Mouse (Mus musculus): Measurements from ENCODE around the gene Slc35c2. TPM values are rescaled to one million over a fixed set of nuclear protein-coding genes. Genes with fewer than 3 reads are reported as not detected.

The Slc35c2 gene
- total RNA-seq, 2 experiments from 2014 or later: 18.5 to 19.8 TPM

DNA sequence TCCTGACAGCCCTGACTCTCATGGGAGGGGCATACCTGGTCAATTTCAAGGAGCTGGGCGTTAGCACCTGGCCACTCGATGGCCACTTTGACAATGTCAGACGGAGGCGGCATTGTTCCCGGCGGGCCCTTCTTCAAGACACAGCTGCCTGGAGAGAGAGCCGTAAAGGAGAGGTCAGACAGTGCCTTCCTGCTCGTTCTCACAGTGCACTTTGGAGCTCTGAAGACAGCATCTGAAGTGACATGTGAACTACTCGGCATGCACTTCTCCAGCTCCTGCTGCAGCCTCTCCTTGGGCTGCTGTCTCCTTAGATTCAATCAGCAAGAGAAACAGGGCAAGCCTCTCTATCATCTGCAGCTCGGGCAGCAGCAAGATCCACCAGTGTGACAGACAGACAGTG lies 28.5 kb upstream of the Slc35c2 start:
- intact Hi-C loops (cut with DNase I): no loop called here
- DNase-seq: no peak

DNA sequence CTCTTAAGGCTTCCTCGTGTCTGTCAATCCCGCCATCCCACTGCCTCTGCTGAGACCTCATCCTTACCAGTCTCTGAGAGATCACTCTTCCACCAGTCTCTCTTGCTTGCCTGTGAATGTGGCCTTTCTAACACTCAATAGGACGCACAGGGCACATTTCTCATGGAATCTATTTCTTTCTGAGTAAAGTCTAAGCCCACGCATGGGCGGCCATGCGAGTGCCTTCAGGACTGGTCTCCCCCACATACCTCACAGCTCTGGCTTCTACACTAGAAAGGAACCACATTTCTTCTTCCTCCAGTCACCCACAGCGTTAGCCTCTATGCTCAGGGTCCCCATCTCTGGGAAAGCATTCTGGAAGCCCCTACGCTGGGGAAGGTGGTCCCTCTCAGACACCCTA lies 26.5 kb upstream of the Slc35c2 start:
- intact Hi-C loops (cut with DNase I): no loop called here
- DNase-seq: no peak

DNA sequence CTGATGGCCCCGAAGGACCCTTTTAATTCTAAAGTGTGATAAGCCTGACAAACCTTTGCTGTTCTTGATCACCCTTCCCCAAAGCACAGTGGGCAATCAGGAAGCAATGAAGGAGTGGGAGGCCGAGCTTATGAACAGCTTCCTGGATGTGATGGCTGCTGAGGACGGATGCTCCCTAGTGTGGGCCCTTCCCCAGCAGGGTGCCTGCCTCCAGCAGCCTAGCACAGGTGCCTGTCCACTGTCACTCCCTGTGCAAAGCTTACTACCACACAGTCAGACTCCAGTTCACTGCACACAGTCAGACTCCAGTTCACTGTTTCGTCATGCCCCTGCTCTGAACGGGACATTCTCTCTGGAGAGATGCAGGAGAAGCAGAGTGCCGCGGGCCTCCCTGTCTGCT lies 24.7 kb upstream of the Slc35c2 start:
- intact Hi-C loops (cut with DNase I): no loop called here
- DNase-seq: no peak

DNA sequence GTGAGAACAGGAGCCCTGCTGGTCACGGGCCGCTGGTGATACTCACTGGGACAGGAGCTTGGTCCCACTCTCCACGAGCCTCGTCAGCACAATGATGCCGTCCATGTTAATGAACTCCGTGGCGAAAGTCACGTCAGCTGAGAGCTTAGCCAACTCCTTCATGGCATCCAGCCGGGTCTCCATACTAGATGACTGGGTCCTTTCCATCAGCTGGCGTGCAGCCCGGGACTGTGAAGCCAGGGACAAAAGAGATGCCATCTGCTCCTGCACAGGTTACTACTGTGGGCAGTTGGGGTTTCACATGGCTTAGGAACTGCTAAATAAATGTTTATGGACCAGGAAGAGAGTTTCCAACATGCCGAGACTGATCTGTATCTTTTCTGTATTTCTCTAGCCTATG lies 23.9 kb upstream of the Slc35c2 start:
- intact Hi-C loops (cut with DNase I): no loop called here
- no peak for DNase-seq

DNA sequence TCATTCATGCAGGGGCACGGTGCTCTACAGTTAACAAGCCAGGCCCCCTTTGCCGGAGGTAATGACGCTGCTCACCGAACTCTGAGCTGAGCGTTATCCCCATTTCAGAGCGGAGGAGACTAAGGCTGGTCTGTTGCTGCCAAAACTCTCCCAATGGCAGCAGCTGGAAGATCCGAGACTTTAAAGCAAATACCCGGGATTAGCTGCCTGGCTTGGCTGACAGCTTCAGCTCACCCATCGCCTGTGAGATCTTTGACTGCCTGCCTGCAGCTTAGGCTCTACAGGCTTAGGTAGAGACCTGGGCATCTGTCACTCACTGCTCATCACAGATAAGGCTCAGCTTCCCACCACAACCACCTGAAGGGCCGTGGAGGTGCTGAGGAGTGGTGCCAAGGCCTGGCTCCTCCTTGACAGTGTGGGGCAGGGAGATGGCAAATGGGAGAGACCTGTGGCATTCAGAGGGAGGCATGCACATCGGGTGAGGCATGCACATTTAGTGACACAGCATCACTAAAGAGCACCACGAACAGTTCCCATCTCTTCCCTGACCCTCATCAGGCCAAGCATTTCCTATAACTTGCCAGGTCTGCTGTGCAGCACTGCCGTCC lies 23.3 kb upstream of the Slc35c2 start:
- intact Hi-C loops (cut with DNase I): no loop called here
- no peak for DNase-seq

DNA sequence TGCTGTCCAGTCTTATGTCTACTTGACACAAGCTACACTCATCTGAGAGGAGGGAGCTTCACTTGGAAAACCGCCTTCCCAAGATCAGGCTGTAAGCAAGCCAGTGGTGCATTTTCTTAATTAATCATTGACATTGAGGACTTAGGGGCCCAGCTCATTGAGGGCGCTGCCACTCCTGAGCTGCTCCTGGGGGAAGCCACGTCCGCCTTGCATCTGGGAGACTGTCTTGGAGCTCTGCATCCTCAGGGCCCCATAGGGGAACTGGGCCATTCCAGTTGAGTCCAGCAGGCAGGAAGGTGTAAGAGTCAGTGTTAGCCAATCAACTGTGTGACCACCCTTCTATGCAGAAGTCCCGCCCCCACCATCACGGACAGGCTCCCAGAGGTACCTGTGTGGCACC lies 20.1 kb upstream of the Slc35c2 start:
- intact Hi-C loops (cut with DNase I): no loop called here

DNA sequence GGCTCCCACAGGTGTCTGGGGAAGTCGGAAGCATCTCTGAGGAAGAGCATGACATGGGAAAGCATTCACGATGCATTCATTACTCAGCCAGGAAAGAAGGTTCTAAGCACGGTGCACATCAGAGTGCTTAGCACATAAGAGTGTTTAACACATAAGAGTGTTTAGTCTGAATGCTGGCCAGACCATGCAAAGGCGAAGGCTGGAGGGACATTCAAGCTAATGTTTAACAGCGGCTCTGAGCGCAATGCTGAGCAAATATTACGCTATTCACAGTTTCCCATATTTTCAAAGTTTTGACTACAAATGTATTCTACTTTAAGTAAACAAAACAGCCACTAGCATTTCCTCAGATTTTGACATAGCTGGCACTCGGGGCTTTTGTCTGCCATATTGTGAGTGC lies 17.8 kb upstream of the Slc35c2 start:
- no peak for DNase-seq
- intact Hi-C loops (cut with DNase I): no loop called here

More for the DNA sequence above, 20.1 kb upstream of the Slc35c2 start:
- DNase-seq: no peak

DNA sequence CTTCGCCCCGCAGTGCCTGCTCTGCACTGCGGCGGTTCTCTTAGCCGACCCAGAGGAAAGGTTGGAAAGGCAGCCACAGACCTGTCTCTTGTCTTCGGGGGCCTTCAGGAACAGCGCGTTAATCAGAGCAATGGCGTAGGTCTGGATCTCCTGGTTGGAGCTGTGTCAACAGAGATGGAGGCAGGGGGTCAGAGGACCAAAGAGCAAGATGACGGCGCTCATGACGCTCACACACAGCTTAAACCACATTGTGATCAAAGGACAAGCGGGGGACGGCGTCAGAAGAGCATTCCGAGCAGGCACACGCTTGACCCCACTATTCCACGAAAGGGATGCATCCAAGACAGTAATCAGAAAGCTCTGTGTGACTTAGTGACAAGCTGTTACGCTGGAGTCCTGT lies 17.1 kb upstream of the Slc35c2 start:
- DNase-seq: no peak
- intact Hi-C loops (cut with DNase I): no loop called here

DNA sequence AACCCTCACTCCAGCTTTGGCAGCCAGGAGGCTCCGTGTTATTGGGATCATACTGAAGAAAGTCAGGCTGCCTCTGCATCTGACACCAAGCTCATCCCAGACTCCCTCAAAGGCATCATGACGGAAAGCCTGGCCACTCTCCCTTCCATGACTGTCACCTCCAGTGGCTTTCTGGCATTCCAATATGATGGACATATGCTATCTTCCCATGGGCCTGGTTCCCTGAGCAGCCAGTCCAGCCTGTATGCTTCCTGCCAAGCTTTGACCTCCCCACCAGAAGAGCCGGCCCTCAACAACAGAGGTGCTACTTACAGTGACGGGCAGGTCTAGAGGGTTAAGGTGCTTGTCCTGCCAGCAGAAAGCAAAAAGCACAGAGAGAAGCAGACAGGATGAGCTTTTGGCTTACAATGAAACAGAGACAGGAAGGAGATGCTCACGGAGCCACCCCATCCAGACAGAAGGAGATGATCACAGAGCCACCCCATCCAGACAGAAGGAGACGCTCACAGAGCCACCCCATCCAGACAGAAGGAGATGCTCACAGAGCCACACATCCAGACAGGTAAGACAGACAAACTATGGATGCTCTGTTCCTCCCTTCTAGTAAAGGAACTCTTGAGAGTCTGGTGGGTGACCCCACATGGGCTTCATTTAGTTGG lies 15.8 kb upstream of the Slc35c2 start:
- no peak for DNase-seq
- intact Hi-C loops (cut with DNase I): no loop called here

DNA sequence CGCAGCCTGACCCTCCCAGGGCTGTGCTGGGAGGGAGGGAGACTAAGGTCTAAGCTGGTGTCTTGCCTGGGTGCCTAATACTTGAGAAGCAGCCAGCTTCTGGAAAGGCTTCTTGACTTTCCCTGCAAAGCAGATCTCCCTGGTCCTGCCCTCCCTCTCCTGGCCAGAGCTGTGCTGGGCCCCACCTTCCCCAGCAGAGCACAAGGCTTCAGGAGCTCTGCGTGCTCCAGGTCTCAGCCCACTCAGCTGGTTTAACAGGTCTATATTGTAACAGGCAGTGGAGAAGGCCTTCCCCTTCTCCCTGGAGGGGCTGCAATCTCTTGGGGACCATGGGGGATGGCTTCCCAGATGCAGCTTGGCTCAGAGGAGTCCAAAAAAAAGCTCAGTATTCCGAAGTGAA lies 13.7 kb upstream of the Slc35c2 start:
- intact Hi-C loops (cut with DNase I): no loop called here

DNA sequence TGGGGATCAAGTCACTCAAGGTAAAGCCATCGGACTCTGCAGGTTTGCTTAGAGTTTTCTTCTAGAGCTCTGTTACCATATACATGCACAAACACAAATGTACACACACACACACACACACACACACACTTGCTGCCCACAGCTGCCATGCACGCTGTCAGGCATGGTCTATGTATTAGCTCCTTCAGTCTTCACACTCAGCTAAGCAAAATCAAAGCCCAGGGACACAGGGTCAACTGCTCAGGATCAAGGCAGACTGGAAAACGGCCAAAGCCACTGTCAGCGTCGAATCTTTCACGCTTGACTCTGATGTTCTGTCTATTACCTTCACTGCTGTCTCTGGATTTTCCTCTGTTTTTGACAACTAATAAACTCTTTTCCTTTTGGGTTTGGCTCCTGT lies 13.2 kb upstream of the Slc35c2 start:
- intact Hi-C loops (cut with DNase I): no loop called here
- DNase-seq: no peak

More for the DNA sequence above, 13.7 kb upstream of the Slc35c2 start:
- no peak for DNase-seq

DNA sequence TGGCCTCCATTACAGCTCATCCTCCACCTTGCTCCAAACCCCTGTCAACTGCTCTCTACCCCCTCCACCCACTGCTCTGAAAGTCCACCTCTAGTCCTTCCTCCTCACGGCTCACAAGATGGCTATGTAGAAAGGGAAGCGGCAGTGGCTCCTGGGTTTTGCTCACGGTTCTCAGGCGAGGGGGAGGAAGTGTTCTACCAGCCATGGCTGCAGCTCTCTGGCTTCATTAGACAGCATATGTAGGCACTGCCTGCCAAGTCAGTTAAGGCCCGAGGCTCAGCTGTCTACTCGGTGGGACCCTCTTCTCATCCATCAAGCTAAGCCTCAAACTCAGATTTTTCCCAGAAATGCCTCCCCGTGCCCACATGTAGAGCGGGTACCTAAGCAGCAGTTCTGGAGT lies 12.8 kb upstream of the Slc35c2 start:
- intact Hi-C loops (cut with DNase I): no loop called here
- DNase-seq: no peak

DNA sequence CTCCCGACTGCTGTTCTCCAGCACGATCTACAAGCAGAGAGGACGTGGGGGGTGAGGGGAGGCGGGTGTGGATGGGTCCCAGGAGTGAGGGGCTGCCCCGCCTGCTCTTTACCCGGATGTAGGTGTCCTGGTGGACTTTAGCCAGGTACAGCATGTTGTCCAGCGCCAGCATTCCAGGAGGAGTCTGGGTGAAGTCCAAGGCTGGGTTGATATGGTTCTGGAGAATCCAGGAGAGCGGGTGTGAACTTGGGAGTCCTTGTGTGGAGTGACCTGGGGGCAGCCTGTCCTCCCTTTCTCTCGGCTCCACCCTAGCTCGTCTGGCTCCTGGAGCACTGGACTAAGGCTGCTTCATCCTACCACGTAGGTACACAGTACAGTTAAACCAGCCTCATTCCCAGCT lies 9.8 kb upstream of the Slc35c2 start:
- no peak for DNase-seq
- intact Hi-C loops (cut with DNase I): no loop called here

DNA sequence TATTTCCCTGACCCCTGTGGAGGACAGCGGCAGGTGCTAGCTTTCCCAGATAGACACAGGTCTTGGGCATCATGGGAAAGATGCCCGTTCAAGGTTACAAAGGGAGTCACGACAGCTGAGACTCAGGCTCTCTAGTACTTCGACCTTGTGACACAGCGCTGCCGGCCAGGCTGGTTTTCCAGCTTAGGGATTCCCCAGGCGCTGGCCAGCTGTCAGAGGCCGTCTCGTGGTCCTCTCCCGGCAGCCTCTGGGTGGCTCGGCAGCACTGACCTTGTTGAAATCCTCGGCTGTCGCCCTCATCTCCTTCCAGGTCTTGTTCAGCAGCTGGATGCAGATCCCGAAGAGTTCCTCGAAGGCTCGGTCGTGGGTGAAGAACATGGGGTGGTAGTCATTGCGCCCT lies 8.9 kb upstream of the Slc35c2 start:
- peak in 1 of 2 experiments; percentile 32 for DNase-seq
- intact Hi-C loops (cut with DNase I): no loop called here

DNA sequence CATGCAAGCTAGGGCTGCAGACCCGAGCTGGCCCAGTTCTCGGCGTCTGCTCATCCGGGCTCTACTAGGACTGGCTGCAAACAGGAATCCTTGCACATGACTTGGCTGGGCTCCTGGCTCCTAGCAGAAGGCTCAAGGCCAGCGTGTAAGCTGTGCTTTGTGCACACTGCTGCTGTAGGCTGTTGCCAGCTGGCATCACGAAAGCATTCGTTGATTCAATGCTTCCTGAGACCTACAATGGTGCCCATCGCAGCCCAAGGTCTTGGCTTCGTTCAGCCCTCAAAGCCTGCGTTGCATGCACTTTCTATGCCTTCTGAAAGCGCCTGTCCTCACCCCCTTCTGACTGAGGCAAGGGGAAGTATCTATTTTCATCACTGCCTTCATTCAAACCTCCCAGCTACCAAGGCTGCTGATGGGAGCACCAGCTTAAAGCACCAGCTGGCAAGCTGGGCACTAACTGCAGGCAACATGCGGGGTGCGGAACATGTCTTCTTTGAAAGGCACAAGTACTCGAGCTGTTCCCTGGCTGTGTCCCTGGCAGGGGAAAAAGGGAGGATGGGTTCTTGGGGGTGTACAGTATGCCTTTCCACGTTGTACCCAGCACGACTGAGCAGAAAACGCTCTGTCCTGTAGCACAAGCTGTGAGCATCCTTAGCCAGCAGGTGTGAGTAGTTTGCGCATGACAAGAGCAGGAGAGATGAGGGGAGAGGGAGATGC lies 804 bp upstream of the Slc35c2 start:
- peak; percentile 92 for DNase-seq
- intact Hi-C loops (cut with DNase I): loop anchor here (2.0 kb wide), 1 partner anchor 32 kb away; no protein-coding TSS in a partner anchor

DNA sequence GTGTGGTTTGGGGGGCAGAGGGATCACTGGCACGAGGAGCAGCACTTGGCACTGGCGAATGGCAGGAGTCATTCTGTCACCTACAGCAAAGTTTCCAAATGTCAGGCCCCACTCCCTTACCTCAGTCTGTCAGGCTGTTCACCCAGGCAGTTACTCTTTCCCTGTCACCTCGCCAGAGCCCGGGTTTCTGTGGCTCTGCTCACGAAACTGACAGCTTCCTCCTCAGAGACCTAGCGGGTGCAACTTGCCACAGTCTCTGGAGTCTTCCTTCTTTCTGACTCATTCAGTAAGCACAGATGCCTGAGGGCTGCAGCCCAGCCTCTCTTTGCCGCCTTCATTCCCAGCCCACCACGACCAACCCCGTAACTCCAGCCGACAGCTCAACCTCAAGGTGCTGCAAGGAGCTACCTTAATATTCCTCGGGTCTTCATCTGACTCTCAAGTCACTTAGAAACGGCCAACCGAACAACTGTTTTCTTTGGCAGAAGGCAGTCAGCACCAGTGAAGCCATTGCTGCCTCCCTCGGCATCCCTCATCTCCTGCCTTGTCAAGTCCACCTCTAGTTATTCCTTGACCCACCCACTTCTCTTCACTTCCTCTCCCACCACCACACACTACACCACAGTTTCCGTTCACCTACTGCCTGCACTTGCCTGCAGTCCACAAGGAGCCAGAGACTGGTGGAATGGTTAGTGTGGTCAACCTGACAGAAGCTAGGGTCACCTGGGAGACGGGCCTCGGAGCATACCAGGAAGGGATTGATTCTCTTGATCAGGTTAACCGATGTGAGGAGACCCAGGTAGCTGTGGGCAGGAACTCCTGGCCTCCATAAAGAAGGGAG lies 1.1 kb downstream of the Slc35c2 start:
- intact Hi-C loops (cut with DNase I): no loop called here
- peak in 1 of 2 experiments; percentile 23 for DNase-seq

DNA sequence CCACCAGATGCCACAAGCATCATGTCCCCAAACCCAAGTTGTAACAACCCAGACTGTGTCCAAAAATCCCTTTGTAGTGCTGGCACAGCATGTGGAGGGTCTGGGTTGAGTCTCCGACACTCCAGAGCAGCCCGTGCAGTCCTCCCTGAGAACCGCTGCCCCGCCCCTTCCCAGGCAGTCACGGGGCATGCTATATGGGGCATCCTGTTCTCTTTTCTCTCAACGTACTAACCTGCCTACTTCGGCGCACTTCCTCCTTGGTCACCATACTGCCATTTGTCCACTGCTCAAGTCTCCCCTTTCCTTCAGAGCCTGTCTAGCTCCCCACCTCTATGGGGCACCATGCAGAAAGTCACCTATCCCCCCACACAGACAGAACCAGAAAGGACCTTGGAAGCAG lies 2.0 kb downstream of the Slc35c2 start:
- intact Hi-C loops (cut with DNase I): no loop called here
- DNase-seq: no peak

DNA sequence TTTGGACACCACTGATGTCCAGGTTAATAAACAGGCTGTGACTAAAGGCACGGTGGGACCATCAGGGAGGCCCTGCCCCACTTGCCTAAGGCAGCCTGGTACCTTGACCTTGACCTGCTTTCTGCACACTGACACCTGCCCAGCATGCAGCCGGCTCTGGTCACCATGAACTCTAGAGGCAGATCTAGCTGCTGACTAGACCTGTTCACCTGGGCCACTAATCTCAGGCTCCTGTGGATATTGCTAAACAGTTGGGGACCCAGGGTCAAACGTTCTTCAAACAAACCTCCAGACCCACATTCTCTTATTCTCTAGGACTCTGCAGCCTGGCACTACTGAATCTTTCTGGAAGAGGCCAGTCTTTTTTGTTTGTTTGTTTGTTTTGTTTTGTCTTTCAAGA lies 2.6 kb downstream of the Slc35c2 start:
- no peak for DNase-seq
- intact Hi-C loops (cut with DNase I): no loop called here

DNA sequence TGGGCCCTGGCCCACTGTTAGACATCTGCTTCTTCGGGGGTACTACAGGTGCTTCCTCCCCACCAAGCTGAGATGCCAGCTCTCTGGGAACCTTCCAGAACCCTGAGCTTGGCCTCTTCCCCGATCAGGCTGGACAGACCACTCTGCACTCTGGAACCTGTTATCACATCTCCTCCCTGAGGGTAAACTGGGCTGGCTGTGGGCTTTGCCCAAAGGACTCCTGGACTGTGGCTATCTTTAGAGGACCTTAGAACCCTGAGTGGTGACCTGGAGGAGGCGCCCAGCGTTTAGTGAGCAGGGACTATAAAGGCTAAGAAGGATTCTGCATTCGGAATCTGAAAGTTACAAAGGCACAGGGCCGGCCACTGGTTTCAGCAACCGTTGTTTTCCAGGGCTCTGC lies 3.3 kb downstream of the Slc35c2 start:
- DNase-seq: no peak
- intact Hi-C loops (cut with DNase I): no loop called here

DNA sequence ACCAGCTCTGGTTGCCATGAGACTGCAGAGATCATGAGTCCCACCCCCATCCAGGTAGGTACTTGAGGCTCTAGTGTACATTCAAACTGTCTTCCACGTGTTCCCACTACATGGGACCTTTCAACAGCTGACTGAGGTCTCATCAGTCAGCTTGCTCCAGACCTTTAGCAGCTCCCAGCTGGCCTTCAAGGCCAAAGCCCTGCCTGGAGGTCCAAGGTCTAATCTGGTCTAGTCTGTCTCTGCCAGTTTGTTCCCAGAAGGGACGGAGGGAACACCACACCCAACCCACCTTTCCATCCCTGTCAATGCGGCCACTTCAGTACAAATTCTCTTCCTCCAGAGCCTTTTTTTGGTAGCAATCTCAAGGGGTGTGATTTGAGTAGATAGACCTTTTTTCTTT lies 4.0 kb downstream of the Slc35c2 start:
- no peak for DNase-seq
- intact Hi-C loops (cut with DNase I): no loop called here

DNA sequence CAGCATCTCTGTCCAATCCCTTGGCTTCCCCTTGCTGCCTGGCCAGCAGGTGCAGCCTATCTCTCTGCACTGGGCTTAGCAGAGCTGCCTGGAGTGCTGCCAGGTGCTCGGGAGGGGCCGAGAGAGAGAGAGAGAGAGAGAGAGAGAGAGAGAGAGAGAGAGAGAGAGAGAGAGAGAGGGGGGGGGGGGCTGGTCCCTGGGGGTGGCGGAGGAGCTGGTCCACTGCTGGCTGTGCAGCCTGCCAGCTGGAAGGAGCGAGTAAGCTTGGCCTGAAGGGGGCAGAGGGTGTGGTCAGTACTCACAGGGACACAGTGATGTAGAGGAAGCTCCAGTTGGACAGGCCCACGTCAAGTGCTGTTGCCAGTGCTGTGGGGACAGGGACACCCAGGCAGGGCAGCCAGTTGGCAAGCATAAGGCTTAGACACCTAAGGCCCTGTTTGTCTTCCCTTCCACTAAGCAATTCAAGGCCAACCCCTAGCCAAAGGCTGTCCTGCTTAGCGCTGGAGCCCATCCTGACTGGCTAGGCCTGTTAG lies 5.8 kb downstream of the Slc35c2 start:
- intact Hi-C loops (cut with DNase I): no loop called here
- DNase-seq: peak; percentile 43 to 44
